Mouse (Mus musculus) right cerebral cortex, adult 18-20 months (tissue): ENCODE results near the gene Wdfy3.
"Not testable (repeated sequence)": the region's sequence is repeated elsewhere in the genome, so short reads cannot be mapped to it uniquely, and the experiment has no call there.

ENCODE experiments used
- DNase-seq: peaks from one replicate; pipeline ENCODE4 v3.0.0; 2022; ENCODE audit warnings: mixed read lengths

Wdfy3 gene

DNA sequence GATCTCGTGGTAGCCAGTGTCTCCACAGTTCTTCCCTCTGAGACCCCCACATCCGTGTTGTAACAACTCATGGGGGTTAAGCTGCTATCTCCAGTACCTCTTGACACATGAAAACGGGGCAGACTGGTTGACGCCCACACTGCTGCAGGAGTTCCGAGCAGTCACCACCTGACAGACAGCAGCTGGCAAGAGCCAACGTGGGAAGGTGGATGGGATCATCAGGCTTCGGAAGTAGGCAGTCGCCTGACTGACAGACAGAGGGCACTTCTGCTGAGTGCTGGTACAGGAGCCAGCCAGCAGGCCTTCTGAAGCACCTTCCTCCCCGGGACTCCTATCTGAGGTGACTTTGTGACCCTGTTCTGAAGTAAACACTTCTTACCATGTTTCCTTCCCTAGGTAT is 191.3 kb downstream of the Wdfy3 start:
- peak; percentile 79 for DNase-seq

GRCm38 (mm10) chr5:101876185-101876584 is 193.5 kb downstream of the Wdfy3 start:
- DNase-seq: no peak

DNA sequence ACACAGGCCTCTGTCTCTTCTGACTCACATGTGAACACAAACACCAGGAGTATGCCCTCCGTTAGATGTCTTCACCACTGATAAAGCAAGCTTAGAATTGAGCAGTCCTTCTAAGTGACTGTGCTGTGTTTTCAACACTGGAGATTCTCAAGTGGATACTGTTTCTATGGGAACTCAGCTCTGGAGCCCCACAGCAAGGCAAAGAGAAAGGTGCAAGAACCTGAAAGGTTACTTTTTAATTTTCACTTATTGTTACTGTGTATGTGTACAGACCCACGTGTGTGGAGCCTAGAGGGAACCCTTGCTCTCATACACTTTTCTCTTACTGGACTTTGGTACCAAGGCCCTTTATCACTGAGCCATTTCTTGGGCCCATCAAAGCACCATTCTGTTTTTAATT is 203.0 kb downstream of the Wdfy3 start:
- DNase-seq: no peak

DNA sequence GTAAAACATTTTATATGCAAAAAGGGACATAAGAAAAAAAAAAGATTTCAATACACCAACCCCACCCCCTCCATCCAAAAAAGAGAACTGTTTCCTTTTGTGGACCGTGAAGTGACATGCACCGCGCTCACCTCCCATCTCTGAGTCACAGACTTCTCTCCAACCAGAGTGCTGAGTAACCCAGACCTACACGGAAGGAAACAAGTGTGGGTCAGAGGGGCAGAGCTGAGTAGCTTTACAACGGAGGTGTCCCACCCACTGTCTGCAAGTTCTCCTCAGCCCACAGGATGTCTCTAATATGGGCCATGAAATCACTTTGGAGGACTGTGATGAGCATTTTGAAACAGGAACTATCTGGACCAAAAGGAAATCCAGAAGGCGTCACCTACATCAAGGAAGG is 205.8 kb downstream of the Wdfy3 start:
- no peak for DNase-seq

DNA sequence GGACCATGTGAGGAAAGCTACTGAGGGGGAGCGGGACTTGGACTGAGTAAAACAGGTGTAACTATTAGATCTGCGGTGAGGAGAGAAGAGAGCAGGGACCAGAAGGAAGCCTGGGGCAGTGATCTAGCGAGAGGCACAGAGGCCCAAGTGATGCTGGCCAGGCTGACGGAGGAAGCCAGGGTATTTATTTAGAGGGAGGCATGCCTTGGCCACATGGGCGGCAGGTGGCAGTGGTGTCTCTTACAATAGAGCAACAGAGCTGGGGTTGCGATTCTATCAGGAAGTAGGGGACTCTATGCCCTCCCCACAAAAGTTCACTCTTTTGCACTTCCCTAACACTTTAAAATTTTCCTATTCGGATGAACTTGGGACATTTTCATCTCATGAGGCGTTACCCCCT is 207.1 kb downstream of the Wdfy3 start:
- DNase-seq: no peak

- no peak for DNase-seq
Observed at GRCm38 (mm10) chr5:101861786-101862571, 207.7 kb downstream of the Wdfy3 start.

DNA sequence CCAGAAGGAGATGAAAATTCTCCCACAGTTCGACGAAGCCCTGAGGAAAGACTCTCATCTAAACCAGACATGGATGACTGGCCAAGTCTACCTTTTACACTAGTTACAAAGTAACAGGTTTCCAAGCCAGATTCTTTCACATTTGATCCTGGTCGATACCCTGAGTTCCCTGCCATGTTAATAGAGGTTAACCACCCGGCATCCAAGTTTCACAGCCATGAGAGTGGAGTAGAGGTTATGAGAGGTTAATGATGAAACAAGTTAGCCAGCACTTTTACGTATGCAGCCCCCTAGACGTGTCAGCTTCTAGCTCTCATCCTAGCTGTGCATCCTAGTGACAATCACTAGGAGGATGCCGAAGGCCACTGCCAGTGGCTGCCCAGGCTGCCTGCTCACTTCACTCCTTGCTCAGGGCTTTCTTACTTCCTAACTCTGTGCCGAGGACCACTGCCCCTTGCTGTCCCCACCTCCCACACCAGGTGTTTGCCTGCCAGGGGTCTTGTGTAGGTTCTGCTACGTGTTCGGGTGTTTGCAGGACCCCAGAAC is 210.8 kb downstream of the Wdfy3 start:
- DNase-seq: no peak

DNA sequence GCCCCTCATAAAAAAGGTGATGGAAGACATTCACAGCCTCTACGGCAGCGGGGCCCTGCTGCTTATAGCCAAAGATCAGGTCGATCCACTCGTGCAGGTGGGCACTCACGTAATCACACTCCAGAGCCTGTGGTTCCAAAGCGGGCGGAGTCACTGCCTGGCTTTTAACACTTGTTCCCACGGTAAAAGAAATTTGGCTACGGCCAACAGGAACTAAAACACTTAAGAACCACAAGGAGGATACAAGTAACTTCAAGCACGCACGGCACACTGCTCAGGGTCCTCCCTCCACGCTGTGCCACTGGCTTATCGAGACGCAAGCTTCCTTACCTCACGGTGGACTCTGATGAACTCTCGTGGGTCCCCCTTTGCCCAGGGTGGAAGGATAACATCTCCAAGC is 214.2 kb downstream of the Wdfy3 start:
- DNase-seq: no peak

DNA sequence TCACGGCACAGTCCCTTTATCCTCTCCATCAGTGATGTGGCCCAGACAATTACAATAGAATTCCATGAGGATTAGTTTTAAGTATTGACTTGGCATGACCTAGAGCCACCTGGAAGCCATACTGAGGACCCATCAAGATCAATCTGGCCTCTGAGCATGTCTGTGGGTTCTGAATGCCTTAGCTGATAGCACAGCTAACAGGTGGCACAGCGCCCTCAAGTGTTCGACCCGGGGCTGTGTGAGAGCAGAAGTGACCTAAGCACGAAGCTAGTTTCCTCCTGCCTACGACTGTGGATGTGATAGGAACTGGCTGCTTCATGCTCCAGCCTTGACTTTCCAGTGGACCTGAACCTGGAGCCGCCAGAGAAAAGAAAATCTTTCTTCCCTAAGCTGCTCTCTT is 215.1 kb downstream of the Wdfy3 start:
- no peak for DNase-seq

DNA sequence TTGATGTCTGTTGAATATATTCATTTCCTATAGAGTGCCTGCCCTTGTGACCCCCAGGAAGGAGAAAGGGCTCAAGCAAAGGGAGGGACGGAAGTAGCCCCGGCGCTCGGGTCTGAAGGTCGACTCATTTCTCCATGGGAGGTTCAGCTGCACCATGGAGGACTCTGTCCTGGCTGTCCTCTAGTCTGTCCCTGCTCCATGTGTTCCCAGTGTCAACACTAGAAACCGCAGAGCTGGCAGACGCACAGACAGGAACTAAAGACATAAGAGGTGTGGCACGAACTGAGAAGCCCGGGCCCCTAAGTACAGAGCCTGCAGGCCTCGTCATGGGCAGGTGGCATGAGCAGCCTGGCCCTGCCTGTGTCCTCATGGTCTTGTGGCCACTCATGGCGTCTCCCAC is 215.6 kb downstream of the Wdfy3 start:
- DNase-seq: no peak

DNA sequence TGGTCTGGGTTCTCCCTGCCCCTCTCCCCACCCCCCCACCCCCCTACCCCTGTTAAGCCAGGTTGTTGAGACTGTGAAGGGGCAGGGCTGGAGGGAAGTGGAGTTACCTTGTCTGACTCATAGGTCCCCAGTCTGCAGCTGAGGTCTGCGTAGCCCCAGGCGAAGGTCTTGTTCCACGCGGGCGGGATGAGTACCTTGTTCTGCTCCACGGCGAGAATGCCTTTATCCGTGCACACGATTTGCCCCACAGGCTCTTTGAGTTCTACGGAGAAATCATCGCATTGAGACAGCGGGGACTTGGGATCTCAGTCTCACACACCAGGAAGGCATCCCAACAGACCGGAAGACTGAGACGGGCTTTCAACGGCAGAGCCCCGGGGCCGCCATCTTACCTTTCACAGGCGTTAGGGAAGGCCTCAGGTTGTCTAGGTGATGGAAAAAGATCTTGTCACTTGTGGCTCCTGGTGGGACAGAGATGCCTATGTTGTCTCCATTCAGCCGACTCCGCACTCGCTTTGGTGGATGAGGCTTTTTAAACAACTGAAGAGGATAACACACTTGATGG is 217.5 kb downstream of the Wdfy3 start:
- DNase-seq: no peak

DNA sequence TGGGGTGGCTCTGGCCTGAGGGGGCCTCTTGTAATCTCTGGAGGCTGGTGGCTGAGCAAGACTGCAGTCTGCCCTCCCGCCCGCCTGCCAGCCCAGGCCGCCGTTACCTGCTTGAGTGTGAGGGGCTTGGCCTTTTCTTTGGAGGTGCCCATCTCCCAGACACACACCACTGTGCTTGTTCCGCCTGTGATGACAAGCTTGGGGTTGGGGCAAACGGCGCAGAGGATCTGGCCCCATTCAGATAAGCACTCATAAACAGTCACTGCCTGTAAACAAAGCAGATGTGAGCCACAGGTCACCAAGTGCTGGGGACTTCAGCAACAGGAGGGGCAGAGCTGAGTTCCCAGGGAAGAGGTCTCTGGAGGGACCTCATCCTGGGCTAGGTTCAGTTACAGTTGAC is 218.6 kb downstream of the Wdfy3 start:
- DNase-seq: no peak

DNA sequence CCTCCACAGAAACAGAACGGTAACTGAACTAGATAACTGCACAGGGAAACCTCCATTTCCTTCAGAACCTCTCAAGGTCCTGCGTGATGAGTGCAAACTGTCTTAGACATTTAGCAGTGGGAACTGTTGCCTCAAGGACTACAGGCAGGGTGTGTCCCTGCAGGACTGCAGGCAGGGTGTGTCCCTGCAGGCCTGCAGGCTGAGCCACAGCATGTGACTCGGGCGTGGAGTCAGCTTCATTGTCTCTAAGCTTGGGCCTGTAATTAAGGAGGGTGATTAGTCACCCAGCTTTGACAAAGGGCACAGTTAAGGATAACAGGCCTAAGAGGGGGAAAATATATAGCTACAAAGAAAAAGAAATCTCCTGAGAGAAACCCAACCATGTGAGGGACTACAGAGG is 222.0 kb downstream of the Wdfy3 start:
- DNase-seq: no peak

DNA sequence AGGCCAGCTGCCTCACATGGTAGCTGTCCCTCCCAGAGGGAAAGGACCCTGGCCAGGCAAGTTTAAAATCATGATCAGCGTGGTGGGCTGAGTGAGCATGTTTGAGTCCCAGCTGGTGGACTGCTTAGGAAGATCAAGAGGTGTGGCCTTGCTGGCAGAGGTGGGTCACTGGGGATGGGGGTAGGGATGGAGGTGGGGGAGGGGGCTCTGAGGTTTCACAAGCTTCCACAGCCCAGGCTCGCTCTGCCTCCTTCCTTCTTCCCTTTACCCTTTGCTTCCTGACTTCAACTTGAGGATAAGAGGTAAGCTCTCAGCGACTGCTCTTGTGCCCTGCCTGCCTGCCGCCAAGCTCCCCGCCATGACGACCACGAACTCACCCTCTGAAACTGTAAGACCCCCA is 222.4 kb downstream of the Wdfy3 start:
- no peak for DNase-seq

DNA sequence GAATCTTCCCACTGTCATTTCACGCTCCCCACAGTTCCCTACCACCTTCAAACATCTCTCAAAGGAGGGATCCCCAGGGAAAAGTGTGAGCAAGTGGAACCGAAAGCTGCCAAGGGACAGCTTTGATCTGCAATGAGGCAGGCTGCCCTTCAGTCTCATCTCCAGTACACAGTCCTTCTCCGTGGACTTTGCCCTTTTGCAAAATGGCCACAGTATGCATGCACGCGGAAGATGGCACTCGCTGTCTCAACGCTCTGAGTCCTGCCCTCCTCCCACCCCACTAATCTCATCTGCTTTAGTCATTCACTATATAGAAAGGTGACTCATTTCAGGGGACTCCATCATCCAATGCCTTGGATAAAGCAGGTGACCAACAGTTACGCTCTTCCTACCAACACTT is 223.8 kb downstream of the Wdfy3 start:
- no peak for DNase-seq

DNA sequence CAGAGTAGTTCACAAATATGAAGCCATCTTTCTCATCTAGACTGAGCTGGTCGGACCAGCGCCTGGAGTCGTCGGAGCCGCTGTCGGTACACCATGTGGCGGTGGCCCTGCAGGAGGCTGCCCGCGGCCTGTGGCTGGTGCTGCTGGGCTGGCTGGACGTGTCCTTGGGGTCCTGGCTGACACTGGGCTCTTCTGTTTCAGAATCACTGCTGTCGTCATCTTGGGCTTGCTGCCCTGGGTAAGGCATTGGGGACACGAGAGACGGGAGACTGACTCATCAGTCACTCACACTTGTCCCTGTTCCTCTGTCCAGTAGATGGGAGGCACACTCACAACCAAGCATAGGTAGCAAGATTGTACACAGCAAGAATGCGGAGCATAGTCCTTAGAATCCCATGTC is 224.7 kb downstream of the Wdfy3 start:
- no peak for DNase-seq

DNA sequence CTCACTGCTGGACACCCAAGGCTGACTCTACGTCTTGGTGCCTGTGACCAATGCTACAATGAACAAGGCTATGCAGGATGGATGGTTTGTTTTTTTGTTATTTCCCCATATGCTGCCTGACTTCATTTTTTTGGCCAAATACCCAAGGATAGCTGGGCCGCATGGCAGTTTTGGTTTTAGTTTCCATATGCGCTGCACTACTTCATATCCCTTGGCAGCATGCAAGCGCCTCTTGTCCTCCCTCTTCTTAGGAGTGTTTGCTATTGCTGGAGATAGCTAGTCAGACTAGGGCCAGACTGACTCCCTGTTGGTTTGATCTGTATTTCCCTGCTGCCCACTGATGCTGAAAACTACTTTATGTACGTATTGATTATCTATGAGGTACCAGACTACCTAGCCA is 229.2 kb downstream of the Wdfy3 start:
- DNase-seq: no peak

- DNase-seq: not testable (repeated sequence)
Observed at GRCm38 (mm10) chr5:101837605-101838004, 232.1 kb downstream of the Wdfy3 start.

DNA sequence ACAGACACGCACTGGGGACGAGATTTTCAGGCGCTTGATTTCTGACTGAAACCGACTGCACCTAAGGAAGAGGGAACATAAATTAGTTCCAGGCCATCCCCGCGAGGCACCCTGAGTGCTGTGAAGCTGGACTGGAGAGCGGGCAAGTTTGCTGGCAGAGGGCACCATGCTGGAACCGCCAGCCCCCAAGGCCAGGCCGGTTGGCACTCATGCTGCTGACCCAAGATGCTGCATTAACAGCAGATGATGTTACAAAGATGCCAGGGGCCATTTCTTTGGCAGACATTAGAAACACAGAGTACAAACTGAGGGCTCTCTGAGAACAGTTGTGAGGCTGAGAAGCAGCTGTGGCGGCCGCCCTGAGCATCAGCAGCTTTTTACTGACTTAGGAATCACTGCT is 233.5 kb downstream of the Wdfy3 start:
- DNase-seq: no peak

- DNase-seq: no peak
Observed at GRCm38 (mm10) chr5:101833875-101834274, 235.8 kb downstream of the Wdfy3 start.

- DNase-seq: no peak
Observed at GRCm38 (mm10) chr5:101832991-101833390, 236.7 kb downstream of the Wdfy3 start.

DNA sequence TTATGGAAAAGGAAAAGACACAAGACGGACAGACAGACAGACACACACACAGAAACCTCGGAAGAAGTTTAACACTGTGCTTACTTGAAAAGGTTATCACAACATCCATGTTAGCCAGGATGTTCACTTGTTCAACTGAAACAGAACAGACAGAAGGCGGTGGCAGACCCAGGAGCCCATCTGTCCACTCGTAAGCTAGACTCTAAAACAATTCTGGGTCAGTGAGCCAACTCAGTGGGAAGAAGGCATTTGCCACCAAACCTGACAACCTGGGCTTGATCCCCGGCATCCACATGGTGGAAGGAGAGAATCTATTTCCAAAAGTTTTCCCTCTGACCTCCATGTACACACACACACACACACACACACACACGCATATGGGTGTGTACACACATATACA is 237.7 kb downstream of the Wdfy3 start:
- DNase-seq: no peak

DNA sequence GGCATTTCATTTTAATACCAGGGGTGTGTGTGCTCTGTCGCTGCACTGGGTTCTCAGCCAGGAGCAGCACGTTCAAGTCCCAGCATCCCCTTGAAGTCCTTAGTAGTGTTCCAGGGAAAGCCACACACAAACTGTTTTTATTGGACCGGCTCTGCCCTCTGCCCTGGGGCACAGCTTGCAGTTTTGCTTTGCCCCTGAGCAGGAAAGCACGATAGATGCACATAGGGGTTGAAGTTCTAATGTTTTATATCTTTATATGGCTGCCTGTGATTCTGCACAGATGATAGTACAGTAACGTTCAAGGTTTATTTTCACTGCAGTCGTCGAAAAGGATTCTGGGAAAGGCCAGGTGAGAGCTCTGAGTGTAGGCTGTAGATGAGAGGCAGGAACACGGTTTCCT is 239.5 kb downstream of the Wdfy3 start:
- no peak for DNase-seq

DNA sequence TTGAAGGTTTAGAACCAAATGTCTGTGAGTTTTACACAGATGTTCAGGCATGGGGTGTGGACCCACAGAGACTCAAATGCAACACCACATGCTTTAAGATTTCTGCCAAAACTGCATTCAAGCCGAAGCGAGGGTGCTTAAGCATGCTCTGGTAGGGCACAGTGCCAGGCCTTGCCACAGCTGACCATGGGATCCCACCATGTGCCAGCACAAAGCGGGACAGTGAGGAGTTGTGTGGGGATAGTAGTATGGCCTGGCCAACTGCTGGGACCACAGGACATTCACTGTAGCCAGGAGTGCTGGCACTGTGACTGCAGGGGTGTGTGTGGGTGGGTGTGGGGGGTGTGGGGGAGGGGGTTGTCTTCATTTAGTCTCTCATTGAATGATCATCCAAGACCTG is 240.8 kb downstream of the Wdfy3 start:
- no peak for DNase-seq

- no peak for DNase-seq
Observed at GRCm38 (mm10) chr5:101827477-101827876, 242.2 kb downstream of the Wdfy3 start.
